Mouse (Mus musculus): ENCODE measurements around the gene Hist1h4a.

- peak; percentile 25 for TF ChIP-seq CTCF (IDR thresholded peaks at IDR 0.05; ENCODE audit: low read depth)
- peak; percentile 76 for TF ChIP-seq EP300 (IDR thresholded peaks at IDR 0.05; ENCODE audit: low read depth)
These were observed 10.1 kb downstream of the Hist1h4a start, which contains the start of gene Hist1h2ab for GRCm38 (mm10) chr13:23750839-23751477.
